ENCODE assay signal across 8 mouse cellular contexts in the genomic region with DNA sequence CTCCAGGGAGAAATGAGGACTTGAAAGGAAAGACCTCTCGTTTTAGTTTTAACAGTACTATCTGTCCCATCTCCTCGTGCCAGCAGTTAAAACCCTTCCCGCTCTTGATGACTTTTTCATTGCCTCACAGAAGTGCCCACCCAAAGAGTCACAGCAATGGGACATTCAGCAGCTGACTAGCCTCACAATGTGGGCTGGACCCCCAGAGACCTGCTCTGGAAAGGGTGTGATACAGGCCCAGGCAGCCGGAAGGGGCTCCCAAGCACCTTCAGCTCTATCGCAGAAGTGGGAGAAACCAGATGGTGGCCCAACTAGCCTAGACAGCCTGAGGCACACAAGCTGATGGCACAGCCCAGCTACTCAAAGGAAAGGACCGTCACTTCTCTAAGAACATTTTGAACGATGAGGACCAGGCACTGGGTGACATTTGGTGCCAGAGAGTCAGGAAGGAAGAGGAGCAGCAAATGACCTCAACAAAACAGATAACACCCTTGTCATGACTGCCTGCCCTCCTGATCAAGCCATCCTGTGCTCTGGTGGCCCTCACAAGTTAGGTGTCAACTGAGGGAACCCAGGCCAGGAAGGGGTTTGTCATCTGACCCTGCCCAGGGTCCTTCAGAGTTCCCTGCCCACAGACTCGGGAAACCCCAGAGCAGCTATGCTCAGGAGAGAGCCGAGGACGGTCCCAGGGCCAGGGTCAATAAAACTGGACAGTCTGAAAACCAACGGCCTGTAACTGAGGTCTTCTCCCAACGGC. TPM values are rescaled to one million over a fixed set of nuclear protein-coding genes. Genes with fewer than 3 reads are reported as not detected.
DNase-seq lines count a peak whose midpoint lies in the region; ATAC-seq and TF ChIP-seq lines count a peak whose summit lies in the region.

No protein-coding gene starts in this region.

- intact Hi-C loops in left cerebral cortex, adult 2 months (cut with DNase I), result loop anchor here (5.0 kb wide), 1 partner anchor 123 kb away; a partner anchor contains a TSS
- intact Hi-C loops in left cerebral cortex, postnatal 25 days (cut with DNase I), result loop anchor here (5.0 kb wide), 1 partner anchor 123 kb away; a partner anchor contains a TSS

- H3K9me3 ChIP-seq in embryonic facial prominence, embryonic 12.5 days, result no peaks in the 10 kb centered on the region
- H3K9me3 ChIP-seq in midbrain, embryonic 15.5 days, result no peaks in the 10 kb centered on the region

- TF ChIP-seq CTCF in left cerebral cortex, adult 2 months (IDR thresholded peaks at IDR 0.05), result no peak

- H3K4me2 ChIP-seq in embryonic facial prominence, embryonic 12.5 days (replicated peaks), result peak overlapping the region; percentile 95
- peak overlapping the region; percentile 91 for H3K4me2 ChIP-seq in midbrain, embryonic 15.5 days

- no peaks in the 10 kb centered on the region for H3K36me3 ChIP-seq in embryonic facial prominence, embryonic 12.5 days
- no peaks in the 10 kb centered on the region for H3K36me3 ChIP-seq in midbrain, embryonic 15.5 days (replicated peaks)

- peak overlapping the region; percentile 95 for H3K27ac ChIP-seq in left cerebral cortex, adult 2 months
- no peak overlapping the region for H3K27ac ChIP-seq in embryonic facial prominence, embryonic 12.5 days
- H3K27ac ChIP-seq in midbrain, embryonic 15.5 days, result no peak overlapping the region

- 43% methylated on average over 12 of the region's 12 CpGs for WGBS in embryonic facial prominence, embryonic 12.5 days
- 52% methylated on average over 12 of the region's 12 CpGs for WGBS in midbrain, embryonic 15.5 days

- peak overlapping the region; percentile 77 for H3K9ac ChIP-seq in embryonic facial prominence, embryonic 12.5 days
- peak overlapping the region; percentile 61; the same call in 1 of the 2 replicates for H3K9ac ChIP-seq in midbrain, embryonic 15.5 days

- peaks cover 35% of the 10 kb centered on the region for H3K27me3 ChIP-seq in embryonic facial prominence, embryonic 12.5 days
- H3K27me3 ChIP-seq in midbrain, embryonic 15.5 days (replicated peaks), result peaks cover 45% of the 10 kb centered on the region

- peak overlapping the region; percentile 73 for H3K4me3 ChIP-seq in left cerebral cortex, adult 2 months
- peak overlapping the region; percentile 75 for H3K4me3 ChIP-seq in embryonic facial prominence, embryonic 12.5 days
- peak overlapping the region; percentile 55 for H3K4me3 ChIP-seq in midbrain, embryonic 15.5 days

- H3K4me1 ChIP-seq in embryonic facial prominence, embryonic 12.5 days, result peaks cover 51% of the 10 kb centered on the region
- peaks cover 48% of the 10 kb centered on the region for H3K4me1 ChIP-seq in midbrain, embryonic 15.5 days

- no peak for ATAC-seq in embryonic facial prominence, embryonic 12.5 days (ENCODE audit: insufficient number of reproducible peaks, insufficient read depth, low FRiP score, low TSS enrichment)
- no peak for ATAC-seq in midbrain, embryonic 15.5 days (replicated peaks)

- DNase-seq in left cerebral cortex, adult 2 months (ENCODE audit: extremely low spot score in 1 of 2, low spot score in 2 of 2), result no peak
- DNase-seq in left cerebral cortex, postnatal 25 days (ENCODE audit: low spot score in 2 of 2), result no peak
- peak; percentile 47 for DNase-seq in kidney, postnatal 10 days
- DNase-seq in urinary bladder, postnatal 10 days (ENCODE audit: low spot score), result no peak
- DNase-seq in spleen, postnatal 14 days (ENCODE audit: low spot score in 2 of 2), result no peak
- DNase-seq in ovary, adult 18-20 months (ENCODE audit: low spot score), result no peak

RNA-seq across cellular contexts. Expression of a gene that starts 2.3 kb away (rescaled TPM):
- 10 to 100 TPM; 21.2 to 27.5 TPM for total RNA-seq in left cerebral cortex, adult 2 months (2021)
- 10 to 100 TPM; 21.6 to 22.1 TPM for total RNA-seq in left cerebral cortex, postnatal 25 days (2021)
- polyA plus RNA-seq in embryonic facial prominence, embryonic 12.5 days (2016; fragmentation: Nextera tagmentation; extraction: Ambion mirVana), result 13.1 and 14.4 TPM in 2 replicates
- 7.7 and 8.2 TPM in 2 replicates for polyA plus RNA-seq in midbrain, embryonic 15.5 days (2015; fragmentation: Nextera tagmentation; extraction: Ambion mirVana)

RNA-seq across cellular contexts. Expression of a gene that starts 13.6 kb away (rescaled TPM):
- 10 to 100 TPM in 1 of 2 experiments, 1 to 10 TPM in 1; 8.9 to 10.5 TPM for total RNA-seq in left cerebral cortex, adult 2 months (2021)
- total RNA-seq in left cerebral cortex, postnatal 25 days (2021), result 10 to 100 TPM in 1 of 2 experiments, 1 to 10 TPM in 1; 7.4 to 11.2 TPM
- polyA plus RNA-seq in embryonic facial prominence, embryonic 12.5 days (2016; fragmentation: Nextera tagmentation; extraction: Ambion mirVana), result 47.3 and 48.1 TPM in 2 replicates
- 55.4 and 55.5 TPM in 2 replicates for polyA plus RNA-seq in midbrain, embryonic 15.5 days (2015; fragmentation: Nextera tagmentation; extraction: Ambion mirVana)
